Mouse (Mus musculus) lung, postnatal 0 days (tissue): ENCODE measurements around the gene Slc16a7. TPM values are rescaled to one million over a fixed set of nuclear protein-coding genes. Genes with fewer than 3 reads are reported as not detected.

ENCODE experiments used
- ATAC-seq: fragments of 200-750 bp; cut with Nextera tagmentation; 2 replicates; pipeline ENCODE4 v1.8.0; 2017; ENCODE audit warnings: moderate library complexity
- DNase-seq: peaks from one replicate; pipeline ENCODE4 v3.0.0-alpha.2; 2016; ENCODE audit warnings: low spot score
- H3K27ac ChIP-seq: fragments of 300-500 bp; sonication (generic); 2 replicates; pipeline ENCODE4 v1.5.1; 2014; ENCODE audit warnings: antibody characterized with exemption, mild to moderate bottlenecking, low read length, mixed read lengths
- H3K27me3 ChIP-seq: fragments of 300-500 bp; sonication (generic); replicated peaks from 2 replicates; pipeline ENCODE4 v1.6.1; 2014; ENCODE audit warnings: low read length, mixed read lengths; ENCODE audit not compliant: insufficient read depth
- H3K36me3 ChIP-seq: fragments of 300-500 bp; sonication (generic); 2 replicates; pipeline ENCODE4 v1.6.1; 2014; ENCODE audit warnings: low read length, mixed read lengths; ENCODE audit not compliant: insufficient read depth
- H3K4me1 ChIP-seq: fragments of 300-500 bp; sonication (generic); 2 replicates; pipeline ENCODE4 v1.6.1; 2014; ENCODE audit warnings: antibody characterized with exemption, low read depth, low read length, mixed read lengths; ENCODE audit not compliant: insufficient read depth
- H3K4me2 ChIP-seq: fragments of 300-500 bp; sonication (generic); replicated peaks from 2 replicates; pipeline ENCODE4 v1.6.1; 2014; ENCODE audit warnings: low read depth, mild to moderate bottlenecking, low read length, moderate library complexity, mixed read lengths
- H3K4me3 ChIP-seq: fragments of 300-500 bp; sonication (generic); 2 replicates; pipeline ENCODE4 v1.5.1; 2014; ENCODE audit warnings: low read depth, low read length
- H3K9ac ChIP-seq: fragments of 300-500 bp; sonication (generic); replicated peaks from 2 replicates; pipeline ENCODE4 v1.6.1; 2014; ENCODE audit warnings: low read depth, mild to moderate bottlenecking
- H3K9me3 ChIP-seq: fragments of 300-500 bp; sonication (generic); 2 replicates; pipeline ENCODE4 v1.6.1; 2016; ENCODE audit warnings: low read length, mixed read lengths
- CTCF ChIP-seq: IDR thresholded peaks from 2 replicates; pipeline ENCODE4 v1.5.1; 2016; ENCODE audit warnings: antibody characterized with exemption, mild to moderate bottlenecking
- EP300 ChIP-seq: IDR thresholded peaks from 2 replicates; pipeline ENCODE4 v1.6.1; 2016; ENCODE audit warnings: antibody characterized with exemption, mild to moderate bottlenecking, control low read depth
- WGBS: fragments of 180-500 bp; shearing (Covaris S2); extraction: QIAGEN DNeasy Blood & Tissue Kit; methylation state at CpG from one replicate; pipeline ENCODE4 v1.1.7; 2014; 5-methylcytosine and 5-hydroxymethylcytosine counted together
- polyA plus RNA-seq: library from polyadenylated mRNA; unstranded; fragments of >200 nt; fragmentation: Nextera tagmentation; extraction: Ambion mirVana; gene quantifications from 2 replicates; pipeline ENCODE4 v1.2.1, GENCODE M21; 2015

Gene Slc16a7
- polyA plus RNA-seq, 1 experiment from 2014 or later, result 6.1 TPM

- H3K9ac ChIP-seq, result no peak overlapping the region
- no peaks in the 10 kb centered on the region for H3K9me3 ChIP-seq
- peak; percentile 53 for DNase-seq
- H3K27me3 ChIP-seq, result no peaks in the 10 kb centered on the region
- H3K4me2 ChIP-seq, result peak overlapping the region; percentile 46
- ATAC-seq, result peak; percentile 52
- H3K36me3 ChIP-seq, result no peaks in the 10 kb centered on the region
- no peaks in the 10 kb centered on the region for H3K4me1 ChIP-seq
- no peak for TF ChIP-seq EP300
- no peak for TF ChIP-seq CTCF
- WGBS, result 13% methylated on average over 16 of the region's 16 CpGs
- 0 out of 2 replicates have a peak overlapping the region, but pooled peaks have one; percentile 9 for H3K27ac ChIP-seq
- no peak overlapping the region for H3K4me3 ChIP-seq
Measured at GRCm38 (mm10) chr10:125328331-125329063, 60.8 kb downstream of the Slc16a7 start.

- H3K36me3 ChIP-seq, result no peaks in the 10 kb centered on the region
- DNase-seq, result peak; percentile 27
- 0 out of 2 replicates have a peak, but pooled peaks have one; percentile 9 for ATAC-seq
- H3K27me3 ChIP-seq, result no peaks in the 10 kb centered on the region
- TF ChIP-seq EP300, result no peak
- TF ChIP-seq CTCF, result no peak
- H3K4me2 ChIP-seq, result no peak overlapping the region
- no peak overlapping the region for H3K9ac ChIP-seq
- no peaks in the 10 kb centered on the region for H3K9me3 ChIP-seq
- 67% methylated on average over 7 of the region's 7 CpGs for WGBS
- H3K4me1 ChIP-seq, result no peaks in the 10 kb centered on the region
- H3K4me3 ChIP-seq, result no peak overlapping the region
- H3K27ac ChIP-seq, result no peak overlapping the region
Measured at GRCm38 (mm10) chr10:125324871-125325565, 64.2 kb downstream of the Slc16a7 start.

GRCm38 (mm10) chr10:125324149-125324834 lies 65.0 kb downstream of the Slc16a7 start:
- Histone ChIP-seq H3K4me2 (no peak overlapping the region), H3K9me3 (no peaks in the 10 kb centered on the region), H3K4me3 (no peak overlapping the region), H3K27me3 (no peaks in the 10 kb centered on the region), H3K9ac (no peak overlapping the region), H3K27ac (no peak overlapping the region), H3K36me3 (no peaks in the 10 kb centered on the region), H3K4me1 (no peaks in the 10 kb centered on the region)
- ATAC-seq, result no peak
- no peak for TF ChIP-seq EP300
- 79% methylated on average over 13 of the region's 13 CpGs for WGBS
- DNase-seq, result no peak

- ATAC-seq (peak; percentile 89), DNase-seq (peak; percentile 80)
- Histone ChIP-seq H3K9ac (no peak overlapping the region), H3K27me3 (no peaks in the 10 kb centered on the region), H3K4me2 (no peak overlapping the region), H3K4me1 (no peaks in the 10 kb centered on the region), H3K9me3 (no peaks in the 10 kb centered on the region), H3K27ac (peak overlapping the region; percentile 28), H3K36me3 (no peaks in the 10 kb centered on the region), H3K4me3 (no peak overlapping the region)
- WGBS, result 31% methylated on average over 11 of the region's 11 CpGs
- TF ChIP-seq CTCF (no peak), EP300 (peak; percentile 45; the same call in 1 of the 2 replicates)
Measured at GRCm38 (mm10) chr10:125321446-125322428, 67.5 kb downstream of the Slc16a7 start.

GRCm38 (mm10) chr10:125317317-125317716 lies 71.9 kb downstream of the Slc16a7 start:
- DNase-seq (peak; percentile 56), ATAC-seq (no peak; the same call in 1 of the 2 replicates)
- Histone ChIP-seq H3K27me3 (no peaks in the 10 kb centered on the region), H3K9ac (no peak overlapping the region), H3K4me1 (no peaks in the 10 kb centered on the region), H3K27ac (no peak overlapping the region), H3K4me3 (no peak overlapping the region), H3K36me3 (no peaks in the 10 kb centered on the region), H3K9me3 (no peaks in the 10 kb centered on the region), H3K4me2 (no peak overlapping the region)
- peak; percentile 60 for TF ChIP-seq CTCF
- TF ChIP-seq EP300, result no peak
- WGBS, result 36% methylated on average over 6 of the region's 6 CpGs
